Mouse (Mus musculus): Measurements from ENCODE around the gene Ift122.

Gene Ift122

GRCm38 (mm10) chr6:115927292-115928242, 74.3 kb downstream of the Ift122 start:
- no peak for DNase-seq

GRCm38 (mm10) chr6:115930018-115930417, 76.7 kb downstream of the Ift122 start:
- DNase-seq = no peak

- DNase-seq = no peak
Measured at GRCm38 (mm10) chr6:115931639-115932038, 78.4 kb downstream of the Ift122 start, which contains the start of gene Rho. TSS of gene Rho (plus strand) at chr6:115931748.

GRCm38 (mm10) chr6:115932391-115932790, 79.1 kb downstream of the Ift122 start:
- no peak for DNase-seq

GRCm38 (mm10) chr6:115935544-115935943, 82.3 kb downstream of the Ift122 start:
- no peak for DNase-seq

GRCm38 (mm10) chr6:115938011-115938410, 84.7 kb downstream of the Ift122 start:
- DNase-seq = no peak

- DNase-seq = no peak
Measured at GRCm38 (mm10) chr6:115938798-115939197, 85.5 kb downstream of the Ift122 start.

- DNase-seq = no peak
Measured at GRCm38 (mm10) chr6:115940603-115941002, 87.3 kb downstream of the Ift122 start.

- DNase-seq = no peak
Measured at GRCm38 (mm10) chr6:115941128-115941527, 87.9 kb downstream of the Ift122 start.

GRCm38 (mm10) chr6:115943498-115944427, 90.5 kb downstream of the Ift122 start:
- no peak for DNase-seq

- no peak for DNase-seq
Measured at GRCm38 (mm10) chr6:115944638-115945037, 91.4 kb downstream of the Ift122 start, which contains the start of gene H1foo. TSS of gene H1foo (plus strand) at chr6:115944938.

GRCm38 (mm10) chr6:115945633-115946032, 92.4 kb downstream of the Ift122 start:
- no peak for DNase-seq

- DNase-seq = peak; percentile 39
Measured at GRCm38 (mm10) chr6:115946389-115946788, 93.1 kb downstream of the Ift122 start.

- no peak for DNase-seq
Measured at GRCm38 (mm10) chr6:115954506-115955074, 101.3 kb downstream of the Ift122 start.

- no peak for DNase-seq
Measured at GRCm38 (mm10) chr6:115955169-115955568, 101.9 kb downstream of the Ift122 start.

GRCm38 (mm10) chr6:115955664-115956063, 102.4 kb downstream of the Ift122 start:
- no peak for DNase-seq

- no peak for DNase-seq
Measured at GRCm38 (mm10) chr6:115956418-115956921, 103.2 kb downstream of the Ift122 start.

- peak; percentile 85 for DNase-seq
Measured at GRCm38 (mm10) chr6:115956922-115957601, 103.8 kb downstream of the Ift122 start.

- no peak for DNase-seq
Measured at GRCm38 (mm10) chr6:115957681-115958080, 104.4 kb downstream of the Ift122 start.

- DNase-seq = no peak
Measured at GRCm38 (mm10) chr6:115958445-115958844, 105.2 kb downstream of the Ift122 start.

GRCm38 (mm10) chr6:115959151-115959691, 106.0 kb downstream of the Ift122 start:
- peak; percentile 93 for DNase-seq

- DNase-seq = no peak
Measured at GRCm38 (mm10) chr6:115960322-115960721, 107.1 kb downstream of the Ift122 start.

Data from lung, postnatal 36 days (tissue).